Mouse (Mus musculus): ENCODE data around the gene Fam118b.

The Fam118b gene

DNA sequence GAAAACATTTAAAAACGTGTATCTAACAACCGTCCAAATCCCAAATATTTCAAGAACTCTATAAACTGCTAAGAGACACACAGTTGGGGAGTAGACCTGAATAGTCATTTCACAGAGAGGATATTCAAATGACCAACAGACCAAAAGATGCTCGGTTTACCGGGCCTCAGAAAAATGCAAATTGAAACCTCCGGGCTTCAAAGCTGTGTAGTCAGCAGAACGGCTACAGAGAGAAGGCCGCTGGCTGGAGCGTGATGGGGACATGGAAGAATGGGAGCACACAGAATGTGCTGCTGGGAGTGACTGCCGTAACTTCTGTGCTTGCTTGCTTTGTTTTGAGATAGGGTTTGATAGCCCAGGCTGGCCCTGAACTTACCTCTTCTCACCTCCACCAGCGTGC is 69.3 kb downstream of the Fam118b start:
- DNase-seq (ENCODE audit: low spot score in 2 of 2) = no peak

GRCm38 (mm10) chr9:35197625-35198024 is 70.0 kb downstream of the Fam118b start:
- DNase-seq (ENCODE audit: low spot score in 2 of 2) = no peak

- no peak for DNase-seq (ENCODE audit: low spot score in 2 of 2)
Measured at GRCm38 (mm10) chr9:35194048-35194447, 73.6 kb downstream of the Fam118b start.

DNA sequence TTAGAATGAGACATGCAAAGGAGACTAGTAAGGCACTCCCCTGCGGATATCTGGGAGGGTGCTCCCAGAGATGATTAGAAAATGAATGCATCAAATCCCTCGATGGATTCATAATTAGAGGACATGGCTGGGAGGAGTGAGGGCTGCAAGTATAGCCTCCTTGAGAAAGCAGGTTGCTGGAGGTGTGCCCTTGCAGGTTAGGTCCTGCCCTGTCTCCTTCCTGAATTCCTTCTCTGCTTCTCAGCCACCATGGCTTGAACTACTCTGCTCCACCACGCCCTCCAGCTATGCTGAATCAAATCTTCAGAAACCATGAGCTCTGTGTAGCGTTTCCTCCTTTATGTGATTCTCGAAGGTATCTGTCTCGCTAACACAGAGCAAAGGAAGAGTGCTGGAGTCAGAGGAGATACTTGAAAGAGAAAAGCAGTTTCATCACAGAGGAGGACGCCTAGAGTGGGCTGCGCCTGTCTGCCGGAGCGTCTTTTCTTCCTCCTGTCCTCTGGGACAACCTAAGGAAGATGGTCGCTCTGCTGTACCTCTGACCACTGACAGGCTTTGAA is 74.5 kb downstream of the Fam118b start:
- DNase-seq (ENCODE audit: low spot score in 2 of 2) = no peak

- peak in 1 of 2 experiments; percentile 28 for DNase-seq (ENCODE audit: low spot score in 2 of 2)
Measured at GRCm38 (mm10) chr9:35188700-35189099, 78.9 kb downstream of the Fam118b start.

GRCm38 (mm10) chr9:35187351-35187903 is 80.2 kb downstream of the Fam118b start:
- DNase-seq (ENCODE audit: low spot score in 2 of 2) = no peak

GRCm38 (mm10) chr9:35186430-35186829 is 81.2 kb downstream of the Fam118b start:
- DNase-seq (ENCODE audit: low spot score in 2 of 2) = no peak

DNA sequence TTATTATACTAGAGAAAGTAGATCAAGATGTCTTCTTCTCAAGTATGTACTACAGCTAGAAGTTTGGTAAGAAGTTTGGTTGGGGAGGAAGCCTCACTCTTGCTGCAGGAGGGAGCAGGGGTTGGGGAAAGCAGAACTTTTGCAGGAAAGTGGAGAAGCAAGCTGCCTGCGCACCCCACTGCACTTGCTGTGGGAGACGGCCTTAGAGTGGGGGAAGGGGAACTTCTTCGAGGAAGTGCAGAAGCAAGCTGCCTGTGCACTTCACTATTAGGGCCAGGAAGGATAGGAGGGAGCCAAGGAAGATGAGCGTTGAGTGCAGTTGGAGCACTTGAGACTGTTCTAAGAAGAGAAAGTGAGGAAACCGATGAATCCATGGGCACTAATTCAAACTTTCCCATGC is 84.2 kb downstream of the Fam118b start:
- no peak for DNase-seq (ENCODE audit: low spot score in 2 of 2)

DNA sequence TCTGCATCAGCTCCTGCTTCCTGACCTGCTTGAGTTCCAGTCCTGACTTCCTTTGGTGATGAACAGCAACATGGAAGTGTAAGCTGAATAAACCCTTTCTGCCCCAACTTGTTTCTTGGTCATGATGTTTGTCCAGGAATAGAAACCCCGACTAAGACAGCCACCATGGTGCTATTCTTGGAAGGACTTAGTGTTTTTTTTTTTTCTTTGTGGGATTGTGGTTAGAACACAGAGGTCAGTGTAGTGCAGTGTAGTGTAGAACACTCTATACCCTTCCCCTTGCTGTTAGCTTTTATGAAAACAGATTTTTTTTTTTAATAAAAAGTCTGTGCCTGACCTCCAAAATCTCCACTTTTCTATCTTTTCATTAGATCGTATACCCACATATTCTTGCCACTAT is 84.8 kb downstream of the Fam118b start:
- no peak for DNase-seq (ENCODE audit: low spot score in 2 of 2)

DNA sequence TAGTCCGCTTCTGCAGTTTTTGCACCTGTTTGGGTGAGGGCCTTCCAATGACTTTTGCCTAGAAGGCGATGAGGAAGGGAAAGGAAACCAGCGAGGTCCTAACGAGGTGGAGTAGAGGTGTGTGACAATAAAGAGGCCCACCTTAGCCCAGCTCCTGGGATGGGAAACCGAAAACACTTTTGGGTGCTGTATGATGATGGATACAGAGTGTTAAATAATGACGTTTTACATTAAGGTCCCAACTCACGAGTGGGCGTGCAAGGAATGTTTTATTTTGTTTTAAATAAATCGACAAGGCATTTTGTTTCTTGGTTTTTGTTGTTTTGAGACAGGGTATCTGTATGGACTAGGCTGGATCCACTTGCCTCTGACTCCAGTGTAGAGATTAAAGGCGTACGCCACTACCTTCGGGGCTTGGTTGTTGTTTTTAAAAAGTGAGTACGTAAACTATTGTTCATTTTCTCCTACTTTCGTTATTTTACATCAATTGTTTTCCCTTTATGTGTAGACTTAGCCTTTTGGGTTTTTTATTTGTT is 91.4 kb downstream of the Fam118b start:
- DNase-seq (ENCODE audit: low spot score in 2 of 2) = no peak

GRCm38 (mm10) chr9:35175251-35176123 is 92.1 kb downstream of the Fam118b start, which contains the start of gene Dcps:
Dcps (minus strand) TSS chr9:35176061.
- DNase-seq (ENCODE audit: low spot score in 2 of 2) = peak; percentile 97 to 98

DNA sequence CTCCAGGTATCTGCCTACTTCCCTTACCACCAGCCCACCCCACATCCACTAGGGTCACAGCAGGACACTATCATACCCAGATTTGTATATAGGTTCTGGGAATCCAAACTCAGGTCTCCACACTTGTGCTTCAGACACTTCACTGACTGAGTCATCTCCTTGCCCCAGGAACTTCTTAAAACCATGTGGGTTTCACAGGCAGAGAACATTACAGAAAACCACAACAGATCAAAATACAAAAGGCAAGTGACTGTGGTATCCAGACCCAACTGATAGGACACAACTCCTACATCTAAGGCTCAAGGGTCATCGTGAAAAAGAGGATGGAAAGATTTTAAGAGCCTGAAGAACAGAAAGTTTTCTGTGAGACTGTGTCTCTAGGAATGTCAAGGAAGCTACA is 94.3 kb downstream of the Fam118b start:
- no peak for DNase-seq (ENCODE audit: low spot score in 2 of 2)

- no peak for DNase-seq (ENCODE audit: low spot score in 2 of 2)
Measured at GRCm38 (mm10) chr9:35170071-35170470, 97.5 kb downstream of the Fam118b start.
